Mouse (Mus musculus): ENCODE data around the gene Muc13.

GRCm38 (mm10) chr16:33777607-33778006 lies 16.2 kb upstream of the Muc13 start:
- no peak for TF ChIP-seq CTCF (IDR thresholded peaks at IDR 0.05; ENCODE audit: low read depth)
- no peak for TF ChIP-seq EP300 (optimal IDR thresholded peaks at IDR 0.05)
